Mouse (Mus musculus) kidney, postnatal 25 days (tissue): ENCODE measurements around the gene Esrrg.

ENCODE experiments used
- DNase-seq, 2 experiments: peaks; one replicate each; pipeline ENCODE4 v3.0.0; 2021; ENCODE audit warnings: mixed read lengths in 2 of 2

The Esrrg gene

DNA sequence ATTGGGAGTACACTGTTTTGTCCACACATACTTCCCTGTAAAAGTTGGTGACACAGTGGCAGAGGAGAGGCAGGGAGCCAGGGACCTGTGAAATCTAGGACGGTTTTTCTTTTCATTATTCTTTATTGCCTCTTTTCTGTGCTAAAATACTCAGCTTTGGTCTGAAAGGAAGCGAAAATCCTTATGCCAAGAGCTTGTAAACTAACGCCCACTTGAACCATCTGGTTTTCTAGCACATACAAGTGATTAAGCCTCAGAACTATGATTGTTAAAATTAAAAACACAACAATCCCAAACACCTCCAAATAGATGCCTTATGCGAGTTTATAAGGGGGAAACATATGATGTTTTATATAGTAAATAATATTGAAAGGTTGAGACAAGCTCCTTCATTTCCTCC lies 176.6 kb downstream of the Esrrg start:
- no peak for DNase-seq

DNA sequence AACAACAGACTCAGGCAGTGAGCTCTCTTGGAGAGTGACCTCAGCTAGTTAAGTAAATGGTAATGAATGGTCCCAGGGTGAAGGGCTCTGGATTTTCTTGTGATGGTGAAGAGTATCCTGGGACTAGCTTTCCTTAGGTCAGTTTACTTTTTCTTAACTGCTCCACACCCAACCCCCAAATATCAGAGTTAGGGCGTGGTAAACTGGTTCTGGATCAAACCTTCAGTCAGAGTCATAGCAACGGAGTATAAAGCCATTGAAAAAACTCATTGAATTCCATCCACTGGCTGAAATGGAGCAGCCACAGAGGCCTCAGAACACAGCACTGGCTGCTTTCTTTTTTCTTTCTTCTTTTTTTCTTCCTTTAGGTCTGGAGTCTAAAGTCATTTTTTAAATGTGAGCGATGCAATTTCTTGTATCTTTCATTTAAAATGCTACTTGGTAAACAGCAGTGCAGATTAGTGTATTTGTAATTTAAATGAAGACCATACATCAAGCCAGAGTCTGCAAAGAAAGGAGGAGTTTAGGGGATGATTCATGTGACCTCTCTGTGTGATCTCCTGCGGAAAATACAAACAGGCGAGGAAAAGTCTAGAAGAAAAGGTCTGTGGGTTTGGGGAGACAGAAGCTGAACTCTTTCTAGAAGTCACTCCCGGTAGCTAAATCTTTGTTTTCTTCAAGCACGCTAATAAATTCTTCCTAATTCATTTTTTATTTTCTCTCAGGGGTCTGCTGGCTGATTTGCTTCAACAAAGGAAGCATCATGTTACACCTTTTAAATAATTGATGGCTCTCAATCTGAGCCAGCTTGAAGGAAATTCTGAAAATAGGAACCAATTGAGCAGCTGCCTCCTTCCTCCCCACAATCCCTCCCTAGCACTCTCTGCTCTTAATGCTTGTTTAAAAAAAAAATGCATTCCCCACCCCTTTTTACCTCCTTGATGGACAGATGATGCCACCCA lies 178.7 kb downstream of the Esrrg start:
- no peak for DNase-seq

DNA sequence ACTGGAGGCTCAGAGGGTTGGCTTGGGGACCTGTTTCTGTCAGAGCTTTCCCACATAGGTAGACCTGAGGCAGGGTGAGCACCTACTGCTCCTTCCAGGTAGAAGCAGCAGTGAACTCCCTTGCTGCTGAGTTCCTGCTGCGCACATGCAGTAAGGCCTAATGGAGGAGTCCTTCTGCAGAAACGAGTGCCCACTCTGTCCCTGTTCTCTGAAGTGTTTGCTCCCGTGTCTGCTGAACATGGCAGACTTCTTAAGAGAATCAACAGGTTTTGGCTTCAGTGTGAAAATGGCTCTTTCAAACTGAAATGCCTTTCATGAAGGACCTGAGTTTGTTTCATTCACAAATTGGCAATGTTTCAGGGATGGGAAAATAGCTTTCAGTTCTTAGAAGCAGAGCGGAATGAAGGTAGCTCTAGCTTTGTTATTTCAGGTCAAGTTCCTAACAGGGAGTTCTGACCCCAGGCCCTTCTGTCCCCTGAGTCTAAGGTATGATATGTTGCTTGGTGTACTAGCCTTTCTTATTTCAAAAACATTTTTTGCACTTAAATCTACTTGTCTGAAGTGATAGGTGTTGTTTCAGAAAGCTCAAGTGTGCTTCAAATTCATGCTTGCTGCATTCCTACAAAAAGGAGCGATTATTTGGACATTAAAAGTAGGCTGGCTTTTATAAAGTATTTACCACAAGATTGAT lies 185.8 kb downstream of the Esrrg start:
- DNase-seq: no peak

- DNase-seq: peak; percentile 61 to 67
Measured at GRCm38 (mm10) chr1:187795551-187795950, 187.0 kb downstream of the Esrrg start.

DNA sequence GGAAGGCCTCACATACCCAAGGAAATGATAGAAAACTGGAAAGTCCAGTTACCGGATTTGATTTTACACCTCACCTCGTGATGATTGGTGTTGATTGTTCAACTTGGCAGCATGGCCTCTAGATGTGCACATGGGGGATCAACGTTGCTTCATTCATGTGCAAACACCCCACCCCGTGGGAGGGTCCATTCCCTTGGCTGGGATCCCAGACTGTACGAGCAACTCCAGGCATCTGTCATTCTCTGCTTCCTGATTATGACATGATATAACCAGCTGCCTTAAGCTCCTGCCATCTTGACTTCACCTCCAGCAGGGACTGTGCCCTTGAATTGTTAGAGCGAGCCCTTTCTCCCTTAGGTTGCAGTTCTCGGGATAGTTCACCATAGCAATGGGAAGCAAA lies 190.7 kb downstream of the Esrrg start:
- DNase-seq: peak in 1 of 2 experiments; percentile 16

DNA sequence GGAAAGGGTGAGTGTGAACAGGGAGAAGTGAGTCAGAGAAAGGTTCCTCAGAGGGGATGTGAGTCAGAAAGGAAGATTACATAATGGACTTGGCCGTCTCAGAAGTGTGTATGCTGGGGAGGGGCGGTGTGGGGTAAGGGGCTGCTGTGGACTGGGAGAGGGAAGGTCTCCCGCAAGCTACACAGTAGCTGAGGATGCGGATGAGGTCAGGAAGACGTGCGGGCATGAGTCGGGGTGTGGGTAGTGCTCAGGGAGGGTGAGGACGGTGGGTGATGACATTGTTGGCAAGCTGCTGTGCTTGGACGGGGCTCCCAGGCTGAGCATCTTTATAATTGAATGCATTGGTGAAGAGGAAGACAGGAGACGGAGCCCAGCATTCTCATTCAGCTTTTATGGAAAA lies 192.2 kb downstream of the Esrrg start:
- no peak for DNase-seq

DNA sequence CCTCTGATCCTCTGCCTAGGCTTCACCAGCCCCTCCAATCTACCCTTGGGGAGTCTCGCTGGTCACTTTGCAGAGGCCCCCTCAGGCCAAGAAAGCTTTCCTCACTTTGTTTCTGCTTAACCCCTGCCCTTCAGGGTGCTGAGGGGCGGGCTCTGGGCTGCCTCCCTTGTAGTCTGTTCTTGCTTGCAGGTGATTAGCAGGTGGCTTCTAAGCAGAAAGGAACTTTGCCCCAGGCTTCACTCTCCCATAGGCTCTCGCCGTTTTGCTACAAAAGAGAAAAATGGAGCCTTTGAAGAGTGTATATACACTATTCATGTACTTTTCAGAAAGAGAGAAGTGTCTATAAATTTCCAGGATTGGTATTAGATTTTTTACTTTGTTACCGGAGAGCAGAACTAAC lies 195.0 kb downstream of the Esrrg start:
- DNase-seq: peak; percentile 21 to 58

- no peak for DNase-seq
Measured at GRCm38 (mm10) chr1:187803997-187804396, 195.4 kb downstream of the Esrrg start.

- no peak for DNase-seq
Measured at GRCm38 (mm10) chr1:187805001-187805400, 196.4 kb downstream of the Esrrg start.

DNA sequence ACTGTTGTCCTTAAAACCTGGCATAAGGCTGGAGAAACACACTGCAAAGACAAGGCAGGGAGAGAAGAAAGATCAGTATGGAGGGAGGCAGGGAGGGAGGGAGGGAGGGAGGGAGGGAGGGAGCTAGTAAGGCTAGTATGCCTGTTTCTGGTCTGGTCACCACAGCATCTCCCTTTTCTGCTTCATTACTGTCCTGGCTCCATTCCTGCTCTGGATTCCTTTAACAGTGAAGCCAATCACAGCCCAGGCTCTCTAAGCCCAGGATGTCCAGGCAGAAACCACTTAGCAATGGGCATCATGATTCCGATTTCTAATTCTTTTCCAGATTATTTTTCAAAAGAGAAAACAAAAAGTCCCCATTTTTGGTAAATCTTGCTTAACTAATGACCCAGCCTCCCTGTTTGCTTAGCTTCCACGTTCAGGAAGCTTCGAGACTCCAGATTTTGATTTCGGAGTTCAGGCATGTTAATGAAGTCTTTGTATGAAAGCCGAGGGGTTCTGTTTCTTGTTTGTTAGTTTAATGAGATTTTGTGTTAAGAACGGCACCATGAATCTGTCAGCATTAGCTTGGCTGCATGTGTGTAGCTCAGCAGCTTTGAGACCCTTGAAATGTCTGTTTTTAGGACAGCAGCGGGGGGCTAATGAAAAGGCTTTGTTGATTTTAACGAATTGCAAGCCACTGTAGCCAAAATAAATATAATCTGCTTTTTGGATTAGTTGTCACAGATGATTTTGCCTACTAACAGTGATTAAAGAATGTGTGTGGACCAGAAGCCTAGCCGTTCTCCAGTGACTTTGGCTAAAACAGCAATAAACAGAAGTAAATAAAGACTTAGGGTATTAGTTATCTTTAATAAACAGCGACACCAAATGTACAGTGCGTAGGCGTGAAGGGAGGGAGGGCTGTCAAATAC lies 199.1 kb downstream of the Esrrg start:
- no peak for DNase-seq

DNA sequence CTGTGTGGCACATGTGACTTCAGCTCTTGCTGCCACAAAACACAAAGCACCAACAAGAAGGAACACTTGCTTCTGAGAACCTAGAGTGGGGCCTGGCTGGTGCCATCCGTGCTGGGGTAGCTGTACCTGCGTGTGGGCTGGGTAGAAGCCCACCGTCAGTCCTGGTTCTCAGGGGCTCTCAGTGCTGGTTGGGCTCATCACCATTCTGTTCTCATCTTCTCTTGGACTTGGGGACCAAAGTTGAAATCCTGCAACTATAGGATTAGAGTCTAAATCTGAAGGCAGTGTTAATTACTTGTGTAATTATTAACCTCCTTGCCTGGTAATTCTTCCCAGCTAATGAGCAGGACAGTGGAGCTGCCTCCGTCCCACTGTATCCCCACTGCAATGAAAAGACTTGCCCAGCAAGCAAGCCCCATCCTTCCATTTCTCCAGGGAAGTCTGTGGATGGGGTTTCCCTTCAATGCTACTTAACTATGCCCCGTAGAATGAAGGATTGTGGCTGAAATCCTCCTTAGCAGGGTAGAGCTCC lies 199.9 kb downstream of the Esrrg start:
- no peak for DNase-seq

- peak in 1 of 2 experiments; percentile 43 for DNase-seq
Measured at GRCm38 (mm10) chr1:187809546-187809945, 201.0 kb downstream of the Esrrg start.

- DNase-seq: no peak
Measured at GRCm38 (mm10) chr1:187819406-187819805, 210.8 kb downstream of the Esrrg start.

DNA sequence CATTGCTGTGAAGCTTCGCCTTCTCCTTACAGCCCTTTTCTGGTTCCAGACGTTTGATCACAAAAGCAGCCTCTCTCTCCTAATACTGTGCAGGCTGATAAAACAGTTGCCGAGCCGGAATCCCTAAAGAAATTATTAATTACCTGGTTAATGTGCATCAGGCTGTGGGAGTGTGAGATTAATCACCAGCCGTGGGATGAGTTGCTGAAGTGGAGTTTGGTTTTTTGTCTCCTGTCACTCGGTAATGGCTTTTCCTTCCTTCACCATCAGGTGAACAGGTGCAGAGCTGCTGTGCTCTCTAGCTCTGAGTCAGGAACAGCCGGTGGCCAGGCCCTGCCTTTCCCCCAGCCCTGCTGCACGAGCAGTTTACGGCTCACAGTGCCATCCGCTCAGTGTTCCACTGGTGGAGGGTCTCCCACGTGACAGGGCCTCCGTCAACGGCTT lies 212.8 kb downstream of the Esrrg start:
- DNase-seq: peak; percentile 52 to 79

GRCm38 (mm10) chr1:187823351-187823750 lies 214.8 kb downstream of the Esrrg start:
- peak; percentile 77 to 89 for DNase-seq

DNA sequence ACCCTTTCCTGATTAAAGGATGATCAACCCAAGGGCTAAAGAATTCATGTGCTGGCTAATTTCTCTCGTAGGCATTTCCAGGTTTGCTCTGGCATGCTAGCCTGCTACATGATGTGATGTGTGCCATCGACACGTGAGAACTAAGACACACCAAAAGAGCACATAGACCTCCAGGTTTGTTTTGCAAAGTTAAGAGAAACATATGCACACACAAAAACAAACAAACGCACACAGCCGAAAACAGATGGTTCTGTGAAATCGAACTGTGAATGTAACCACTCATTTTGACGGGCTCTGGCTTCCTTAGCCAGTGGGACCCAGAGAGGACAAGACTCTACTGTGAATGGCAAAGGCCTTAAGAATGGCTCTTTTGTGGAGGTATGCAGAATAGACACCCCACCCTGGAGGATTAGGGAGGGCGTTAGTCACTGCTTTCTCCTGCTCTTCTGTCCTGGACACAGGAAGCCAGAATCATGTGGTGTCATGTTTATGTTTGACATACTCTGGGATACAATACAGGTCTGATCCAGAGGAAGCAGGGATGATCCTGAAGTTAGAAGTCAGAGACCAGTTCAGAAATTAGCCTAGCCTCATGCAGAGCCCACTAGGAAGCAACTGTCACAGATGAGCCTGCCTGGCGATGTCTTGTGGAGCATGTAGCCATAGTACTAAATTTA lies 217.0 kb downstream of the Esrrg start:
- no peak for DNase-seq

- DNase-seq: no peak
Measured at GRCm38 (mm10) chr1:187826140-187826539, 217.5 kb downstream of the Esrrg start.

GRCm38 (mm10) chr1:187826869-187827268 lies 218.3 kb downstream of the Esrrg start:
- DNase-seq: no peak

- DNase-seq: no peak
Measured at GRCm38 (mm10) chr1:187830937-187831336, 222.3 kb downstream of the Esrrg start.

- peak; percentile 83 to 89 for DNase-seq
Measured at GRCm38 (mm10) chr1:187832851-187833250, 224.3 kb downstream of the Esrrg start.

GRCm38 (mm10) chr1:187834576-187834975 lies 226.0 kb downstream of the Esrrg start:
- DNase-seq: no peak

DNA sequence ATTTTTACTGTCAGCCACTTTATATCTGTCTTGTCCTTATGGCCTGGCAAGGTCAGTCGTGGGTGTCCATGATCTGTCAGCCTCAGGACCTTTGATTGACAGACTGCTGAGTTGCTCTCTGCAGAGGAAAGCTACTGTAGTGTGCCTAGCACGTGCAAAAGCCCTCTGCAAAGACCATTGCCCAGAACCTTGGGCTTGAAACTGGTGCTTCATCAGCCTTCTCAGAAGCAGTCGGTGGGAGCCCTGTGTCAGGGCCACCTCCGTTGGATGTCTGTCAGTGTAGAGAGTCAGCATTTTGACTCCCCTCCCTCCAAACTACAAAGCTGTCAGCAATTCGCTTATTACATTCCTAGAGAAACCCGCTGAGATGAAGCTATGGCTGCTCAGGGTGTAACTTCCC lies 227.8 kb downstream of the Esrrg start:
- no peak for DNase-seq
